Mouse (Mus musculus): ENCODE measurements around the gene Nhlh2. TPM values are rescaled to one million over a fixed set of nuclear protein-coding genes. Genes with fewer than 3 reads are reported as not detected.

Nhlh2 gene
- polyA plus RNA-seq, 1 experiment from 2014 or later: 109 TPM

GRCm38 (mm10) chr3:102061923-102062670 is 52.2 kb downstream of the Nhlh2 start:
- H3K27ac ChIP-seq (ENCODE audit: low read depth, low read length): peak overlapping the region; percentile 42
- no peaks in the 10 kb centered on the region for H3K9me3 ChIP-seq (ENCODE audit: control insufficient read depth, low read length)
- ATAC-seq (ENCODE audit: insufficient read depth, low FRiP score, low TSS enrichment) (peak; percentile 79), DNase-seq (ENCODE audit: low spot score) (peak; percentile 77)
- no peaks in the 10 kb centered on the region for H3K27me3 ChIP-seq (ENCODE audit: control insufficient read depth, insufficient read depth, low read length)
- no peak overlapping the region for H3K9ac ChIP-seq (ENCODE audit: low read length)
- 42% methylated on average over 14 of the region's 14 CpGs for WGBS
- no peaks in the 10 kb centered on the region for H3K36me3 ChIP-seq (ENCODE audit: control insufficient read depth, insufficient read depth, low read length)
- H3K4me1 ChIP-seq (ENCODE audit: control insufficient read depth, insufficient read depth, low read length): 0 out of 2 replicates have a peak, but pooled peaks cover 2% of the 10 kb centered on the region
- no peak overlapping the region for H3K4me3 ChIP-seq (ENCODE audit: low read depth, low read length)
- H3K4me2 ChIP-seq (ENCODE audit: low read depth): no peak overlapping the region

GRCm38 (mm10) chr3:102062671-102063010 is 52.8 kb downstream of the Nhlh2 start:
- WGBS: 42% methylated on average over 8 of the region's 8 CpGs
- Histone ChIP-seq H3K9ac (ENCODE audit: low read length) (no peak overlapping the region), H3K4me1 (ENCODE audit: control insufficient read depth, insufficient read depth, low read length) (0 out of 2 replicates have a peak, but pooled peaks cover 2% of the 10 kb centered on the region), H3K27ac (ENCODE audit: low read depth, low read length) (peak overlapping the region; percentile 42), H3K4me2 (ENCODE audit: low read depth) (no peak overlapping the region), H3K27me3 (ENCODE audit: control insufficient read depth, insufficient read depth, low read length) (no peaks in the 10 kb centered on the region), H3K4me3 (ENCODE audit: low read depth, low read length) (no peak overlapping the region), H3K36me3 (ENCODE audit: control insufficient read depth, insufficient read depth, low read length) (no peaks in the 10 kb centered on the region), H3K9me3 (ENCODE audit: control insufficient read depth, low read length) (no peaks in the 10 kb centered on the region)
- peak; percentile 42 for DNase-seq (ENCODE audit: low spot score)
- no peak for ATAC-seq (ENCODE audit: insufficient read depth, low FRiP score, low TSS enrichment)

- WGBS: 69% methylated on average over 10 of the region's 10 CpGs
- ATAC-seq (ENCODE audit: insufficient read depth, low FRiP score, low TSS enrichment) (no peak), DNase-seq (ENCODE audit: low spot score) (no peak)
- no peak overlapping the region for H3K27ac ChIP-seq (ENCODE audit: low read depth, low read length)
- H3K4me3 ChIP-seq (ENCODE audit: low read depth, low read length): no peak overlapping the region
- H3K9ac ChIP-seq (ENCODE audit: low read length): no peak overlapping the region
- no peaks in the 10 kb centered on the region for H3K27me3 ChIP-seq (ENCODE audit: control insufficient read depth, insufficient read depth, low read length)
- no peaks in the 10 kb centered on the region for H3K9me3 ChIP-seq (ENCODE audit: control insufficient read depth, low read length)
- no peaks in the 10 kb centered on the region for H3K36me3 ChIP-seq (ENCODE audit: control insufficient read depth, insufficient read depth, low read length)
- H3K4me1 ChIP-seq (ENCODE audit: control insufficient read depth, insufficient read depth, low read length): 0 out of 2 replicates have a peak, but pooled peaks cover 2% of the 10 kb centered on the region
- no peak overlapping the region for H3K4me2 ChIP-seq (ENCODE audit: low read depth)
Measured at GRCm38 (mm10) chr3:102063273-102064120, 53.6 kb downstream of the Nhlh2 start.

GRCm38 (mm10) chr3:102064566-102064965 is 54.7 kb downstream of the Nhlh2 start:
- Histone ChIP-seq H3K4me2 (ENCODE audit: low read depth) (no peak overlapping the region), H3K27ac (ENCODE audit: low read depth, low read length) (no peak overlapping the region), H3K9ac (ENCODE audit: low read length) (no peak overlapping the region), H3K4me3 (ENCODE audit: low read depth, low read length) (no peak overlapping the region), H3K9me3 (ENCODE audit: control insufficient read depth, low read length) (no peaks in the 10 kb centered on the region), H3K36me3 (ENCODE audit: control insufficient read depth, insufficient read depth, low read length) (no peaks in the 10 kb centered on the region), H3K27me3 (ENCODE audit: control insufficient read depth, insufficient read depth, low read length) (no peaks in the 10 kb centered on the region), H3K4me1 (ENCODE audit: control insufficient read depth, insufficient read depth, low read length) (0 out of 2 replicates have a peak, but pooled peaks cover 2% of the 10 kb centered on the region)
- no peak for ATAC-seq (ENCODE audit: insufficient read depth, low FRiP score, low TSS enrichment)
- whole genome bisulfite sequencing: 87% methylated on average over 6 of the region's 6 CpGs
- no peak for DNase-seq (ENCODE audit: low spot score)

Other genes starting within 250 kb of the Nhlh2 start
- 0.45 and 0.76 TPM in 2 replicates for gene Mab21l3, start 161.1 kb upstream of the Nhlh2 start, polyA plus RNA-seq (2014; fragmentation: Nextera tagmentation; extraction: Ambion mirVana)
- 7.6 and 8.1 TPM in 2 replicates for gene Slc22a15, start 85.6 kb upstream of the Nhlh2 start, polyA plus RNA-seq (2014; fragmentation: Nextera tagmentation; extraction: Ambion mirVana)
- gene Casq2, start 76.3 kb downstream of the Nhlh2 start, polyA plus RNA-seq (2014; fragmentation: Nextera tagmentation; extraction: Ambion mirVana): 8.9 and 9.5 TPM in 2 replicates
- gene Vangl1, start 194.6 kb downstream of the Nhlh2 start, polyA plus RNA-seq (2014; fragmentation: Nextera tagmentation; extraction: Ambion mirVana): 13.4 and 15.1 TPM in 2 replicates